Mouse (Mus musculus) heart, postnatal 14 days (tissue): ENCODE measurements around the gene Arl8b. TPM values are rescaled to one million over a fixed set of nuclear protein-coding genes. Genes with fewer than 3 reads are reported as not detected.

Experiments
- DNase-seq, 2 experiments: peaks; one replicate each; pipeline ENCODE4 v3.0.0; 2021 to 2022
- intact Hi-C: fragments of 180-260 bp; cut with DNase I; formaldehyde crosslinking; loops from one replicate; pipeline ENCODE4 v1.15.1; 2025
- total RNA-seq, 2 experiments: library from RNA; stranded (reverse); gene quantifications; 2 replicates each; pipeline ENCODE4 v1.2.3; 2021

The Arl8b gene
- total RNA-seq, 2 experiments from 2014 or later = 76.5 to 82.0 TPM

- peak; percentile 32 to 33 for DNase-seq
- intact Hi-C loops = no loop called here
Measured at GRCm38 (mm10) chr6:108783184-108783881, 434 bp downstream of the Arl8b start.

GRCm38 (mm10) chr6:108784056-108784455, 1.2 kb downstream of the Arl8b start:
- intact Hi-C loops = loop anchor here (2.0 kb wide), 1 partner anchor 45 kb away; the partner anchor contains the start of gene Edem1
- no peak for DNase-seq

GRCm38 (mm10) chr6:108784796-108785195, 1.9 kb downstream of the Arl8b start:
- intact Hi-C loops = loop anchor here (2.0 kb wide), 1 partner anchor 44 kb away; the partner anchor contains the start of gene Edem1
- no peak for DNase-seq

GRCm38 (mm10) chr6:108785551-108785950, 2.7 kb downstream of the Arl8b start:
- intact Hi-C loops = loop anchor here (2.0 kb wide), 1 partner anchor 43 kb away; the partner anchor contains the start of gene Edem1
- DNase-seq = no peak

GRCm38 (mm10) chr6:108791498-108791897, 8.6 kb downstream of the Arl8b start:
- DNase-seq = no peak
- intact Hi-C loops = no loop called here

- DNase-seq = no peak
- intact Hi-C loops = no loop called here
Measured at GRCm38 (mm10) chr6:108795912-108796311, 13.0 kb downstream of the Arl8b start.

GRCm38 (mm10) chr6:108796706-108797105, 13.8 kb downstream of the Arl8b start:
- DNase-seq = peak; percentile 23 to 34

GRCm38 (mm10) chr6:108805194-108805593, 22.3 kb downstream of the Arl8b start:
- peak in 1 of 2 experiments; percentile 21 for DNase-seq
- intact Hi-C loops = no loop called here

More at GRCm38 (mm10) chr6:108796706-108797105, 13.8 kb downstream of the Arl8b start:
- intact Hi-C loops = no loop called here

- intact Hi-C loops = no loop called here
- DNase-seq = no peak
Measured at GRCm38 (mm10) chr6:108805871-108806270, 23.0 kb downstream of the Arl8b start.

GRCm38 (mm10) chr6:108807446-108807845, 24.5 kb downstream of the Arl8b start:
- DNase-seq = no peak
- intact Hi-C loops = no loop called here

- intact Hi-C loops = no loop called here
- no peak for DNase-seq
Measured at GRCm38 (mm10) chr6:108808786-108809185, 25.9 kb downstream of the Arl8b start.

GRCm38 (mm10) chr6:108810237-108810636, 27.3 kb downstream of the Arl8b start:
- intact Hi-C loops = no loop called here
- DNase-seq = no peak

- intact Hi-C loops = no loop called here
Measured at GRCm38 (mm10) chr6:108812134-108812533, 29.2 kb downstream of the Arl8b start.

GRCm38 (mm10) chr6:108817510-108817909, 34.6 kb downstream of the Arl8b start:
- DNase-seq = no peak
- intact Hi-C loops = no loop called here

More at GRCm38 (mm10) chr6:108812134-108812533, 29.2 kb downstream of the Arl8b start:
- no peak for DNase-seq

- intact Hi-C loops = no loop called here
- DNase-seq = no peak
Measured at GRCm38 (mm10) chr6:108824816-108825545, 42.1 kb downstream of the Arl8b start.

GRCm38 (mm10) chr6:108826070-108826469, 43.2 kb downstream of the Arl8b start:
- DNase-seq = no peak
- intact Hi-C loops = no loop called here

- no peak for DNase-seq
- intact Hi-C loops = no loop called here
Measured at GRCm38 (mm10) chr6:108827336-108827920, 44.5 kb downstream of the Arl8b start.

- DNase-seq = peak; percentile 99 to 100
- intact Hi-C loops = loop anchor here (2.0 kb wide), 1 partner anchor 44 kb away; no protein-coding TSS in a partner anchor
Measured at GRCm38 (mm10) chr6:108828234-108828868, 45.5 kb downstream of the Arl8b start, which contains the start of gene Edem1. Gene Edem1 (plus strand): TSS chr6:108828641.

- peak; percentile 42 to 56 for DNase-seq
- intact Hi-C loops = loop anchor here (2.0 kb wide), 1 partner anchor 44 kb away; no protein-coding TSS in a partner anchor
Measured at GRCm38 (mm10) chr6:108828872-108829271, 46.0 kb downstream of the Arl8b start.
